Mouse (Mus musculus) CD4-positive, CD25-positive, alpha-beta regulatory T cell, adult 4 months (primary cell): ENCODE measurements at regions not wholly inside any gene's neighbourhood (a gene's known extent, or its start where the extent isn't known, plus 50 kb on each side); places are given as distances from the start of the nearest gene placed in this dataset.

Experiments used
- ATAC-seq: one replicate; pipeline ENCODE4 v1.8.0; 2017

DNA sequence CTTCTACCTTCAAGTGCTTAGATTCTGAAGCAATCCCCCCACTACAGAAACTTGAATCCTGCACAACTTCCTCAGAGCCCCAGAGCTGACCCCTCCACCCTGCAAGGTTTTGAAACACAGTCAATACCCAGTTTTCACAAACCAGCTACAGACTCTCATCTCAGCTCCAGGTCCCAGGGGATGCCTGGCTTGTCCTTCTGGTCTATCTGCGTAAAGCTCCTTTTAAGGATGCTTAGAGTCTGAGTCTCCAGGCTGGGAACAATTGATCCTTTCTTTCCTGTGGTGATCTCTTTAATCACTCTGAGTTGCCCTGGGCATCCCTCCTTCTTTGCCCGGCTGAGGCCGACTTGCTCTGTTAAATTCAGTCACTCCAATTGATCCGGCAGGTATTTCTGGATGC, 500.4 kb downstream of the Med13l start:
- ATAC-seq = no peak

DNA sequence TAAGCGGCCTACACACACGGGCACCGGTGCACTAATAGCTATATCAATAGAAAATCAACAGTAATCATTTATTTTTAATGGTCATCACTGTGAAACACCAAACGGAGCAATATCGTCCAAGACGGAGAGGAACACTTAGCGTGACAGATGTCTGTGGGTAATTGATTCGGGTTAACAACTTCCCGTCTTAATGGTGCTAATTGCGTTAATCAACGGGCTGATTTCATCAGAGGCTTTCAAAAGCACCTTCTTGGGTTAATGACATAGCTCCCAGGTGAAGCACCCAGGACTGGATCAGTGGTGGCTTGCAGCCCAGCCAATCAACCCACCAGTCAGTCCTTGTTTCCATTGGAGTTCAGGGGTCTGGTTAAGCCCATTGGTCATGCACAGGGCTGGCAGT, 502.0 kb downstream of the Med13l start:
- ATAC-seq = no peak

DNA sequence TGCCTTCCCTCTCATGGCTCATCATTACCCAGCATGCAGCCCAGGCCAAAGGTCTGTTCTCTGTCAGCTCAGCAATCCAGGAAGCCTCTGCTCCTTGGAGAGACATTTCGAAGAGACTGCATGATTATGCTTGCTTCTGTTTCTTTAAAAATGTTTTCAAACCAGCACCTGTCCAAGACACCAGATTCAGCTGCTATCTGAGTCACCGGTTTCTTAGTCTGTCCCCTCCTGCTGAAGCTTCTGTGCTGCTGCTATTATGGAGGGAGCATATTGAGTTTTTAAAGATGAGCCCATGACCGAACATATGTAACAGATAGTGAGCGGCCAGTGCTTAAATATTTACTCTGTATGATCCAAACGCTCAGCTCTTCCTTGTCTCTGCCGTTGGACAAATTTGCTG, 506.2 kb downstream of the Med13l start:
- no peak for ATAC-seq

DNA sequence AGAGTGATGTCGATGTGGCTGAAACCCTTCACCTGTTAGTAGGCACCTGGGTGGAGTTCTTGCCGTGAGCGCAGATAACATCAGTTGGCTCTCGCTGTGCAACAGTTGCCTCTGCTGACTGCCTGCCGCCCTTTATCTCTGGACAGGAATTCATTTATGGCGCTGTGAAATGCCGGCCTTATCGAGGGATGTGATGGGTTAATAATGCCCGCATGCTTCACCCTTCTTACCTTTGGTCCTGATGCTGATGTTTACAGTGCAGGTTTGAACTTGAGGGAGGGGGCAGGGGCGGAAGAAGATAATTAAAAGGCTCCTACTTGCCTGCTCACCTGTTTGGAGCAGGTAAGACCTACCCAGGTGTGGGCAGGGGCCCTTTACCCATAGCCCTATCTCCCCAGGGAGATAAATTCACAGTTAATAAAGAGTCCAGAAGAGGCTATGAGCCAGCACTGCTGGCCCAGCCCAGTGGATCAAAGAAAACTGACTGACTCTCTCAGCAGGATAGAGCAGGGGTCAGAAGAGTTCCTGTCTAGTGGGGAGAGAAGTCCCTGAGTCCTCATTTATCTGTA, 509.4 kb downstream of the Med13l start:
- ATAC-seq = no peak

DNA sequence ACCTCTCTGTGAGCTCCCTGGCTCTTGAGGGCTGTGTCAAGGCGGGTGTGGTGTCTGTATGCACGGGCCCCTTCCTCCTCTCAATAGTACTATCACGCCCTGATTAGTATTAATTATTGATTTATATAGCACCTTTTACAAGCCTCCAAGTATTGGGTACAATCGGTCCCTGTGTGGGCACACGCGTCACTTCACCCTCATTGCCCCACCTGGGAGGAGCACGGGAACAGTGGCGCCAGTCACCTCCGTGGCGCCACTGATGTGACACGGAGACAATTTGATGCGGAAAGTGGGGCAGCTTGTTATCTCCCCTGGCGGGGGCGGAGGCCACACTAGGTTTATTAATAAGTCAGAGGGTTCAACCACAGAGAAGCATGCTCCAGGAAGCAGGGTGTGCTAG, 512.2 kb downstream of the Med13l start:
- no peak for ATAC-seq

DNA sequence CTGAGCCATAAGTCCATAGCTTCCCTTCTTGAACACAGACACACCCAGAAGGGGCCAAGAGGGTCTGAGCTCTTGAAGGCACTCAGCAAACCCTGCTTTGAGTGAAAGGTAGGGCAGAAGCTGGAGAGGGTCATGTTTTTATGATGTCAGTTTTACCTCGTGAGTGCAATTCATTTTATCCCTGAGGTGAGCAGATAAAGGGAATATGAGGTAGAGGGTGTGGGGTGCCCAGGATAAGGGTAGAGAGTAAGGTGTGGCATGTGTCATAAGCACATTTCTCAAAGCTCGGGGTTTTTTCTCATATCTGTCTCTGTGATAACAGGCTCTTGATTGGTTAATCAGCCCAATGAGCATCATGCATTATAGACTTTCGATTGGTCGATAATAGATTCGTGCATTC, 520.3 kb downstream of the Med13l start:
- no peak for ATAC-seq

DNA sequence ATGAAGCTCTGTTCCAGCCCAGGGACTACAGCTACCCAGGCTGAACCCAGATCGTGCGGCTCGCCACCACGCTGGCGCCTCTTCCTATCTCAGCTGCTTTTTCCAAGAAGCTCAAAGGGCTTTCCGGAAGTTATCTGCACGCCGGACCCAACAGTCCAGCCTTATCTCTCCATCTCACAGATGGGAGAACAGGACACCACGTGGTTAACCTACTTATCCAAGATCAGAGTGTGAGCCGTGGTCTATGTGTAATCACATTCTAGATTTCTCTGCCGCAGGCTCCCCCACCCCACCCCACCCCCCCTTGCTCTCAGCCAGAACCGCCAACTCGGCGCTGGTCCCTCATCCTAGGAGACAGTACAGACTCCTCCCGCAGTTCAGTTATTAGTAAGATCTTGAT, 522.4 kb downstream of the Med13l start:
- no peak for ATAC-seq

DNA sequence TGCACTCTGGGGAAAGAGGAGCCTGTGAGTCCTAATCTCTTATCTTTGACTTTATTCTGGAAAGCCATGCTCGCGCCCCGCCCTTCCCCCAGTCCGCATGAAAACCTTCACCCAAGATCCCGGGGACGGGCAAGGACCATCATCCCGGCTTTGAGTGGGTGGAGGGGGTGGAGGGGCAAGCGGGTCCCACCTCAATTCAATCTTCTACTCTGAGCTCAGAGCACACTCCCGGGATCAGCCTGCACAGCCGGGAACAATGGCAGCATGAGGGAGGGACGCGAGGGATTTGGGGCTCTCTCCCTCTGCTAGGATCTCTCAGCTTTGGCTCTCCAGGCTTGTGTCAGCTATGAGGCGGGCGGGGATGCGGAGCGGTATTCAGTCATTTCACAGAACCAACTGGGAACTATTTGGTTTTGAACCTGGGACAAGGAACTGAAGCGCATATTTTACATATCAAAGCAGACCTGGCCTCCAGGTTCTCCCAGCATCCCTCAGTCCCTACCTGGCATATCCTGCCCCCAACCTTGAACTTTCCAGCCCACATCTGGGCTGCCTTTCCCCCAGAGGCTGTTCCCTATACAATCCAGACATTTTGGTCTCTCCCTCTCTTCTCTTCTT, 537.2 kb downstream of the Med13l start:
- ATAC-seq = no peak

DNA sequence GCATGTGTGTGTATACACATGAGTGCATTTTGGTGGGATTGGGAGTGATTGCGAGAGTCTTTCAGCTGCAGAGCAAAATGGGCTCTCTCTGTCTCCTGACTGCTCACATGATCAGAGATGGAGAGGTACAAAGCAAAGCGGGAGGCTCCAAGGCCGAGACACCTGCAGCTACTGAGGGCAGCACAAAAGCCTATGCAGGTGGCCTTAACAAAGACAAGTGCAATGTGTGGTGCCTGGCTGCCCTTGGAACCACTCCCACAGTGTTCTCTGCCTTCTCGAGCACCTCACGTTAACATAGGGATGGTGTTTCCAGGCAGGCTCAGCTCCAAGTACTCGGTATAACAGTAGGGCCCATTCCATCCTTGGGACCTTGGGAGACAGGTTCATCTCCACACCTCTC, 539.3 kb downstream of the Med13l start:
- no peak for ATAC-seq

DNA sequence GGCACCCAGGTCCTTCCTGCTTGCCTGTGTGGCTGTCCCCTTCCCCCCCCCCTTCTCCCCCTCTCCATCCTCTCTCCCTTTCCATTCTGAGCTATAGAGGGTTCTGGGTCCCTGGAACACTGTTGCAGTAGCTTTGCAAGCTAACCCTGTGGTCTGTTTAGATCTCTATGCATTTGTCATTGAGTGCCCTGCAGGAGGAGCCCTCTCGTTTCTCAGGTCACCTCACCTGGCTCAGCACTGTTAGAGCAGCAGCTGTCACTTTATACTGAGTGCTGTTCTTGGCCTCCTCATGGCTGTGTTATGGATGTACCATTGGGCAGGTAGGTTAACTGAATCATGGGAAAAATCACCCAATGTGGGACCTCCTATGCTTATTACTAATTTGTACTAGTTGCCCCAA, 543.0 kb downstream of the Med13l start:
- ATAC-seq = no peak

DNA sequence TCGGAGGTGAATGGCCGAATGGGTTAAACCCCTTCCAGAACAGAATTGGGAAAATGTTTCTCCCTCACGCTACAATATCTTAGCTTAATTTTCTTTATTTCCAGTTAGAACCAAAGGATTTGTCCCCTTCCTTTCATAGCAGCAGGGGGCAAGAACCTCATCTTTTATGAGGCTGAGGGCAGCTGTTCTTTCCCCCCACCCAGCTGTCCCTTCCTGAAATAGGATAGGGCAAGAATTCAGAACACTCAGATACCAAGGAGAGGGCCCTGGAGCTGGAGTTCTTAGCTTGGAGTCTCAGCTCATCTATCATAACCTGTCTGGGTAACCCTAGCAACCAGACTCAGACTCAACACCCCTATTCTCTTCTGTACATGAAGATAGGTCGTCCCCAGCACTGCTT, 547.4 kb downstream of the Med13l start:
- no peak for ATAC-seq

DNA sequence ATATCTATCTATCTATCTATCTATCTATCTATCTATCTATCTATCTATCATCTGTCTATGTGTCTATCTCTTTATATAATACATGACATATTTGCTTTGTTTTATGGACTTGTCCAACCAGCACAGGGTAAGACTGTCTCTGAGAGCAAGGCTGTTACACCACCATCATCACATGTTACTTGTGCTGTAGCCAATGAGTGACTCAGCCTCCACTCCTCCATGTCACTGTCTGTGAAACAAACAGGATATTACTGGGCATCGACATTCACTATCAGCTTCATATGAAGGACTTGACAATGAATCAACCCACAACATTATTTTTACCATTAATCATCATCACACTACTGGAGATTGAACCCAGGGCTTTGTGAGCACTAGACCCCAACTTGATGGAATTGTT, 549.0 kb downstream of the Med13l start:
- ATAC-seq = no peak

DNA sequence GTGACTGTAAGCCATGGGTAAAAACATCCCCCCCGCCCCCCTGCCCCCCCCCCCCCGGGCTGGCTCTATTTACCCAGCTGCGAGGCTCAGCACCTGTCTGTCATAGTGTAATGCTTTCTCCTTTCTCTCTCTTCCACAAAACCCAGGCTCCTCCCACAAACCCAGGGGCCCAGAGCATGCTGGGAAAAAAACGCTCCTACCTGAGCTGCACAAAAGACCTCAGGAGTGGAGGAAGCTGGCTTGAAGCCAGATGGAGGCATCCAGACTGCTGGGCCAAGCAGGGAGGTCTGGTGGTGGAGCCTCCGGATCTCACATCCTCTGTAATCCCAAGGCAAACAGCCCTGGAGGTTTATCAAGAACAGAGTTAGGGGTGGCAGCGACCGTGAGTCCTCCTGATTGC, 553.6 kb downstream of the Med13l start:
- no peak for ATAC-seq

DNA sequence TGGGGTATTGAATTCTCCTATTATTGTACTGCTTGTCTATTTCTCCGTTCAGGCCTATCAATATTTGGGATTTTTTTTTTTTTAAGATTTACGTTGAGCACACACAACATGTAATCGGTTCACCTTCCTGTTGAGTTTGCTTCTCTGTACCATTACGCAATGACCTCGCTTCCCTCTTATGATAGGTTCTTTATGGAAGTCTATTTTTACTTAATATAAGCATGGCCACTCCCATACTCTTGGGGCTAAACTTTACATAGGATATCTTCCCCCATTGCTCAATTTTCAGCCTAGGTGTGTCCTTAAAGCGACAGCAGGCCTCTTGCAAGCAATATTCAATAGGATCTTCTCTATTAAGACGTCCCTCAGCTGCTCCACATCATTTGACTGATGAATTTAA, 544.7 kb upstream of the Tbx3 start:
- ATAC-seq = no peak

DNA sequence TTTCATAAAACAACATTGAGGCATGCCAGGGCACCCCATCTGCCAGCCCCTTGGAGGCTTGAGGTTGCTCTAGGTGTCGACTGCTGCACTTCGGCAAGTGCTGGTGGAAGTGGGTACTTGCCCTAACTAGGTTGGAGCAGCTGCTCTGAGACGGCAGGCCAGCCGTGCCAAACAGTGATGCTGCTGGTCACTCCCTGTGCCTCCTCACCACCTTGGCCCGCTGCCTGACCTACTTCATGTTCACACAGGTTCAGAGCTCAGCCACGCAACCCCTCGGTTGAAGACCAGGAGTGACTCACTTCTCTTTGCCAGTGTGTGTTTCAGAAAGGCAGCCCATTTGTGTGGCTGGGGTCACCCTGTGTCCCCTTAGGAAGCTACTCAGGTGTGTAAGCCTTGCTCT, 540.3 kb upstream of the Tbx3 start:
- no peak for ATAC-seq

DNA sequence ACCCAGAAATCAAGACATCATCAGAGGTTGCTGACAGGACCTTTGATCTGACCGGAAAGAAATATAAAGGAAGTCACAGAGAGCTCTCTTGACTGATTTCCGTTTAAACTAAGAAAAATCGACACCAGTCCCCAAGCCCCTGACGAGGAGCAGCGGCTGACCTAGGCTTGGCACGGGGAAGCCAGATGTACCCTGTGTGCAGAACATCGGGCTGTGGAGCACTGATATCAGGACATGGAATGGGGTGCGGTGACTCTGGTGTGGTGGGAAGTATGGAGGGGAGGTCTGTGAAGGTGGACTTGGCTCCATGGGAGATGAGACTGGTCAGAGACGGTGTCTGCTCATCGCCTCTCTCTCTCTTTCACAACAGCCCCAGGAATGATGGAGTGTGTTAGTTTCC, 539.0 kb upstream of the Tbx3 start:
- ATAC-seq = no peak

DNA sequence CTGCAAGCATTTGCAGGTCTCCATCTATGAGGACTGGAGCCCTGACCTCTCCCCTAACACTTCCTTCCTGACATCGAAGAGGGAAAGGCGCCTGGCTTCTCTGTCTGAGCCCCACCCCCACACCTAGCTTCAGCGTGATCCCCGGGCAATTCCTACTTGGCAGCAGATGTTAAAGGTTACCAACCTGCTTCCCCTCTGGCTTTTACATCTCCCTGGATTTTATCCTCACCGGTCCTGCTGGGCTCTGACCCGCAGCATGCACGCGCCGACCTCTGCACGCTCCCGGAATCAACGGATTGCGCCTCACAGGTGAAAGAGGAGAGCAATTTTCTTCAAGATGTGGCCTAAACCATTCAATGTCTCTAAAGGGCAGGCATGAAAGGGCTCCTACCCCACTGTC, 537.1 kb upstream of the Tbx3 start:
- no peak for ATAC-seq

DNA sequence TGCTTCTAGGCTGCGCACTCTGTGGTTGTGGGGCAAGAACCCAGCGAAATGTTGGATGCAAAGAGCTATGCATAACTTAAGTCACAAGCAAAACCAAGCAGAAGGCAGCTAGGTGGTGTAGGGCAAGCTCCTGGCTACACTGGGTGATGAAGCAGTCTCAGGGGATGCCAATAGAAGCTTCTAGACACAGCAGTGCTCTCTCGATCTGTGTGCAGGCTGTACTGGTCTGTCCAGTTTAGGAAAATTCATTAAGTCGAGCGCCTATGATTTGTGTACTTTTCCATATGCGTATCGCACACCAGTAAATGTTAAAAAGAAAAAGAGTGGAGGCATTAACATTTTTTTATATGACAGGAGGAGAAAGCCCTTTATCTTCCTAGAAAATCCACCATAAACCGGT, 533.6 kb upstream of the Tbx3 start:
- no peak for ATAC-seq

DNA sequence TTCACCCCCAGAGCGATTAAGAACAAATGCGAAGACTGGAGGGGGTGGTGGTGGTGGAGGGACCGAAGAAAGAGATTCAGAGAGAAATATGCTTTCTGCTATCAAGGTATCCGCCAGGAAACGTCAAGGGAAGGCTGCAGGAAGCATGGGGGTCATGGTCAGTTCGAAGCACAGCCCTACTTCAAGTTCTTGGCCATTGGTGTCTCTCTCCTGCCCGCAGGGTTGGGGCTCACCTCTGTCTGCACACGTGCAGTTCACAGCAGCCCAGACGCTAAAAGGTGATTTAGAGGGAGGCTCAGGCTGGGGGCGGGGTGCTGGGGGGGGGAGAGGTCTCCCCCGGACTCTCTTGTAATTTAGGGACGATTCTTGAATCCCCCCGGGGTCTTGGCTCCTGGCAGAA, 533.1 kb upstream of the Tbx3 start:
- ATAC-seq = no peak

DNA sequence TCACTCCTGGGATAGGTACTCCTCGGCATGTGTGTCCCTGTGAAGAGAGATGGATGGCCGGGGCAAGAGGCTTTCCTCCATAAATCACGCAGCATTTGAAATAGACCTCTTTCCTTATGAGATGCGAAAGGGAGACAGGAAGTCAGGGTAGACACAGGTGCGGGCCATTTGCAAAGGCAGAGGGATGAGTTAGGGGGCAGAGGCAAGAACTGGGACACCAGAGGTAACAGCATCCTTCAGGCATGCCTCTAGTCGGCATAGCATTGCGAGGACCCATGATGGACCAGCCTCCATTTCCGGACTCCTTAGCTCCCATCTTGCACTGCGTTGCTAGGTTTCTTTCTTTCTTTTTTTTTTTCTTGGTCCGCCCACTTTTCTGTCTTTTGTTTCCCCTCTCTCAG, 532.6 kb upstream of the Tbx3 start:
- no peak for ATAC-seq

DNA sequence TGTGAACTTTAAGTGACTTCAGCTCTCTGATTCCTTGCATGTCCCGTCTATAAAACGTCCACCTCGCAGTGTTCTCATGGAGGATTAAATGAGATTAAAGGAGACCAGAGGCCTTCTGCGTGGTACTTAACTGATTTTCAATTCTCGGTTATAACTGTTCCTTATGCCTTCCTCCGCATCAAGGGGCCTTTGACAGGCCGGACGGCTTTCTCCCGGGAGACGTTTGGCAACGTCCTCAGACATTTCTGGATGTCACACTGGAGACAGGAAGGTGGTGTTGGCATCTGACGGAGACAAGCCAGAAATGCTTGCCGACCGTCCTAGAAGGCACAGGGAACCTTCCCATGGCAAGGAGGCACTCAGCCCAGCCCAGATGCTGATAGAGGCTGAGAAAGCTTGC, 532.2 kb upstream of the Tbx3 start:
- ATAC-seq = no peak

DNA sequence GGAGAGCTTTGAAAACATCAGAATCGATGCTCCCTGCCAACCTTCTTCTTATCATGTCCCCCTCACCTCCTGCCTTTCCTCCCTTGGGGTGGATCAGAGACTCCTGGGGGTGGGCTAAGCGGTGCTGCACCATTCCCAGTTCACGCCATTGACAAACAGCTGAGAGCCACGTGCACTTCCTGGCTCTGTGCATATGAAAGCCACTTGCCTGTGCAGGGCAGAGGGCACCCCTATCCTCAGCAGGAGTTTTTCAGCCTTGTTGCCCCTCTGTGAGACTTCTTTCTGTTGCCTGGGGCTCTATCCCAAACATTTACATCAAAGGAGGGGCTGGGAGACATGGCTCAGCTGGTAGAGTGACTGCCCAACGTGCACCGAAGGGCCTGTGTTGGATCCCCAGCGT, 531.1 kb upstream of the Tbx3 start:
- ATAC-seq = no peak

DNA sequence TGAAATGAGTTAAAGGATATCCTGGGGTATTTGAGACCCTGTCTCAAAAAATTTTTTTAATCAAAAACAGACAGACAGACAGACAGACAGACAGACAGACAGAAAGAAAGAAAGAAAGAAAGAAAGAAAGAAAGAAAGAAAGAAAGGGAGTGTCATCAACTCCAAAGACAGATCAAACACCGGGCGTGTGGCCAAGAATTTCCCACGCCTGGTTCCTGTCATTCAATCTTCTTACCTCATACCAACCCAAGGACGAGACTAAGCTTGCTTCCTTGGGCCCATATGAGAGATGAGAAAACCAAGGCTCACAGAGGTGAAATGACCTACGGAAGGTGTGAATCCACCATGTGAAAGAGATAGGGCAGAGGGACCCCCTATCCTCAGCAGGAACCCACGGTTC, 530.7 kb upstream of the Tbx3 start:
- ATAC-seq = no peak

DNA sequence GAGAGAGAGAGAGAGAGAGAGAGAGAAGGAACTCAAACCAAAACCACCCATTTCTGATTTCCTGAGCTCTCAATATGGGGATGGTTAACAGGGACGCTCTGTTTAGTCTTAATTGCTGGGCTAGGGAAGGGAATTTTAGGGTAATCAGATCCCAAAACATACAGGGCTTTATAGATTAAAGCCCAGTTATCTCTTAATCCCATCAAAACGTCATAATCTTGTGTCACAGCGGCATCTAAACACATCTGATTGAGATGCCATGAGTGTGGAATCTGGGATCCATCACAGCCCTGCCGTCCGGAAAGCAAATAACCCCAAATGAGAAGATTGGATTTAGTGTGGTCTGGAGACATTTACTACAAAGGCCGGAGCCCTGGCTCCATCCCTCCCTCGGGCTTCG, 527.1 kb upstream of the Tbx3 start:
- no peak for ATAC-seq

DNA sequence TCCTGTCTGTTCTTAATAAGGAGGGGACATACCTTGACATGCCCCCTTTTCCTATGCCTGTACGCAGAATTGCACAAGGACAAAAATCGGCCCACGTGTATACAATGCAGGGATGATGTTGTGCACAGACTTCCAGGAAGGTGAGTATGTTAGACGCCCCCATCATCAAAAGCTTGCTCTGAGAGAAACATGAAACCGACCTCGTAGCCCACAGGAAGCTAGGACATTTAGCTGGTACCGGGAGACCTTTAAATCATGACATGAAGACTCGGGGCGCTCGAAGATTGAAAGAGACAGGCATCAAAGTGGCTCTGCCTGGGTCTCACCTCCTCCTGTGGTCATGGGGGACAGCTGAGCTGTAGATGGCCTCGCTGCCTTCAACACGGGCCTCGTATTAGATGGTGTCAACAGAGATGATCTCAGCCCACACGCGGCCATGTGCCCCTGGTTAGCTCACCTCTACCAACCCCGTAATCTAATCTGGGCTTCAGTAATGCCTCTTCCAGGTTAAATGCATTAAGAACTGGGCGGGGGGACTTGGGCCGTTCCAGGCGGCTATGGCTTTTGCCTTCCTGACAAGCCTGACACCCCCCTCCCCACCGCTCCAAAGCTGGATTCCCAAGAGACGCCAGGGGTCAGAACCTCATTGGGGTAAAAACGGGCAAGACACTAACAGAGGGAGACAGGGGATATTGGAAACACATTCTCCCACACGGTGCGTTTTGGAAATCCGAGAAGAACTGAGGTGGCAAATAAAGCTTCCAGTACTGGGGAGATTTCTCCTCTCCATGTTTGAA, 520.9 kb upstream of the Tbx3 start:
- ATAC-seq = no peak
